Mouse (Mus musculus): ENCODE measurements around the gene Dhx36. TPM values are rescaled to one million over a fixed set of nuclear protein-coding genes. Genes with fewer than 3 reads are reported as not detected.

Dhx36 gene
- polyA plus RNA-seq, 1 experiment from 2014 or later, result 47.9 TPM

- no peak overlapping the region for H3K4me2 ChIP-seq (ENCODE audit: low read length)
- H3K9me3 ChIP-seq (replicated peaks; ENCODE audit: control insufficient read depth, low read length), result no peaks in the 10 kb centered on the region
- H3K4me1 ChIP-seq (ENCODE audit: control insufficient read depth, insufficient read depth, low read length), result no peaks in the 10 kb centered on the region
- no peak overlapping the region for H3K9ac ChIP-seq (ENCODE audit: low read length)
- 93% methylated on average over 1 of the region's 1 CpGs for WGBS
- H3K27me3 ChIP-seq (replicated peaks; ENCODE audit: control insufficient read depth, insufficient read depth, low read length), result no peaks in the 10 kb centered on the region
- peaks cover 81% of the 10 kb centered on the region for H3K36me3 ChIP-seq (ENCODE audit: control insufficient read depth, insufficient read depth, low read length)
- no peak for ATAC-seq
- no peak for DNase-seq (ENCODE audit: low spot score)
- H3K27ac ChIP-seq (ENCODE audit: low read depth, low read length), result no peak overlapping the region
- no peak overlapping the region for H3K4me3 ChIP-seq (ENCODE audit: low read depth, low read length)
These were observed 36.6 kb downstream of the Dhx36 start for GRCm38 (mm10) chr3:62470179-62470578.

GRCm38 (mm10) chr3:62464276-62464675 is 42.5 kb downstream of the Dhx36 start:
- Histone ChIP-seq H3K4me2 (ENCODE audit: low read length) (no peak overlapping the region), H3K27ac (ENCODE audit: low read depth, low read length) (no peak overlapping the region), H3K27me3 (replicated peaks; ENCODE audit: control insufficient read depth, insufficient read depth, low read length) (no peaks in the 10 kb centered on the region), H3K9ac (ENCODE audit: low read length) (no peak overlapping the region), H3K36me3 (ENCODE audit: control insufficient read depth, insufficient read depth, low read length) (peaks cover 78% of the 10 kb centered on the region), H3K9me3 (replicated peaks; ENCODE audit: control insufficient read depth, low read length) (no peaks in the 10 kb centered on the region), H3K4me1 (ENCODE audit: control insufficient read depth, insufficient read depth, low read length) (no peaks in the 10 kb centered on the region), H3K4me3 (ENCODE audit: low read depth, low read length) (no peak overlapping the region)
- no peak for ATAC-seq
- WGBS, result 88% methylated on average over 3 of the region's 3 CpGs
- no peak for DNase-seq (ENCODE audit: low spot score)

- Histone ChIP-seq H3K4me1 (ENCODE audit: control insufficient read depth, insufficient read depth, low read length) (peaks cover 12% of the 10 kb centered on the region; the same call in 1 of the 2 replicates), H3K4me2 (ENCODE audit: low read length) (no peak overlapping the region), H3K9me3 (replicated peaks; ENCODE audit: control insufficient read depth, low read length) (no peaks in the 10 kb centered on the region), H3K4me3 (ENCODE audit: low read depth, low read length) (no peak overlapping the region), H3K27ac (ENCODE audit: low read depth, low read length) (no peak overlapping the region), H3K27me3 (replicated peaks; ENCODE audit: control insufficient read depth, insufficient read depth, low read length) (no peaks in the 10 kb centered on the region), H3K36me3 (ENCODE audit: control insufficient read depth, insufficient read depth, low read length) (peaks cover 44% of the 10 kb centered on the region), H3K9ac (ENCODE audit: low read length) (no peak overlapping the region)
- WGBS, result 83% methylated on average over 6 of the region's 6 CpGs
- DNase-seq (ENCODE audit: low spot score) (no peak), ATAC-seq (no peak)
These were observed 47.3 kb downstream of the Dhx36 start for GRCm38 (mm10) chr3:62459483-62459882.

- no peak overlapping the region for H3K4me3 ChIP-seq (ENCODE audit: low read depth, low read length)
- H3K4me2 ChIP-seq (ENCODE audit: low read length), result no peak overlapping the region
- H3K9me3 ChIP-seq (replicated peaks; ENCODE audit: control insufficient read depth, low read length), result no peaks in the 10 kb centered on the region
- H3K27ac ChIP-seq (ENCODE audit: low read depth, low read length), result no peak overlapping the region
- DNase-seq (ENCODE audit: low spot score) (peak; percentile 80), ATAC-seq (peak; percentile 75)
- no peaks in the 10 kb centered on the region for H3K27me3 ChIP-seq (replicated peaks; ENCODE audit: control insufficient read depth, insufficient read depth, low read length)
- no peak overlapping the region for H3K9ac ChIP-seq (ENCODE audit: low read length)
- WGBS, result 36% methylated on average over 6 of the region's 6 CpGs
- peaks cover 33% of the 10 kb centered on the region for H3K36me3 ChIP-seq (ENCODE audit: control insufficient read depth, insufficient read depth, low read length)
- H3K4me1 ChIP-seq (ENCODE audit: control insufficient read depth, insufficient read depth, low read length), result peaks cover 19% of the 10 kb centered on the region
These were observed 48.4 kb downstream of the Dhx36 start for GRCm38 (mm10) chr3:62458284-62459013.

GRCm38 (mm10) chr3:62455854-62456253 is 51.0 kb downstream of the Dhx36 start:
- Histone ChIP-seq H3K36me3 (ENCODE audit: control insufficient read depth, insufficient read depth, low read length) (peaks cover 17% of the 10 kb centered on the region), H3K4me3 (ENCODE audit: low read depth, low read length) (no peak overlapping the region), H3K27me3 (replicated peaks; ENCODE audit: control insufficient read depth, insufficient read depth, low read length) (no peaks in the 10 kb centered on the region), H3K9me3 (replicated peaks; ENCODE audit: control insufficient read depth, low read length) (no peaks in the 10 kb centered on the region), H3K4me1 (ENCODE audit: control insufficient read depth, insufficient read depth, low read length) (peaks cover 19% of the 10 kb centered on the region), H3K4me2 (ENCODE audit: low read length) (no peak overlapping the region), H3K9ac (ENCODE audit: low read length) (no peak overlapping the region), H3K27ac (ENCODE audit: low read depth, low read length) (no peak overlapping the region)
- peak; percentile 68 for DNase-seq (ENCODE audit: low spot score)
- 13% methylated on average over 1 of the region's 1 CpGs for WGBS
- peak; percentile 68 for ATAC-seq

GRCm38 (mm10) chr3:62454096-62454495 is 52.7 kb downstream of the Dhx36 start:
- H3K9me3 ChIP-seq (replicated peaks; ENCODE audit: control insufficient read depth, low read length), result no peaks in the 10 kb centered on the region
- H3K27ac ChIP-seq (ENCODE audit: low read depth, low read length), result peak overlapping the region; percentile 39; the same call in 1 of the 2 replicates
- H3K9ac ChIP-seq (ENCODE audit: low read length), result no peak overlapping the region
- H3K27me3 ChIP-seq (replicated peaks; ENCODE audit: control insufficient read depth, insufficient read depth, low read length), result no peaks in the 10 kb centered on the region
- DNase-seq (ENCODE audit: low spot score) (peak; percentile 56), ATAC-seq (peak; percentile 43; the same call in 1 of the 2 replicates)
- whole genome bisulfite sequencing, result 10% methylated on average over 3 of the region's 3 CpGs
- H3K4me3 ChIP-seq (ENCODE audit: low read depth, low read length), result no peak overlapping the region
- H3K4me1 ChIP-seq (ENCODE audit: control insufficient read depth, insufficient read depth, low read length), result peaks cover 19% of the 10 kb centered on the region
- no peak overlapping the region for H3K4me2 ChIP-seq (ENCODE audit: low read length)
- H3K36me3 ChIP-seq (ENCODE audit: control insufficient read depth, insufficient read depth, low read length), result peaks cover 3% of the 10 kb centered on the region; the same call in 1 of the 2 replicates

- Histone ChIP-seq H3K27ac (ENCODE audit: low read depth, low read length) (no peak overlapping the region), H3K27me3 (replicated peaks; ENCODE audit: control insufficient read depth, insufficient read depth, low read length) (no peaks in the 10 kb centered on the region), H3K9ac (ENCODE audit: low read length) (no peak overlapping the region), H3K4me2 (ENCODE audit: low read length) (no peak overlapping the region), H3K4me3 (ENCODE audit: low read depth, low read length) (no peak overlapping the region), H3K36me3 (ENCODE audit: control insufficient read depth, insufficient read depth, low read length) (no peaks in the 10 kb centered on the region), H3K9me3 (replicated peaks; ENCODE audit: control insufficient read depth, low read length) (no peaks in the 10 kb centered on the region), H3K4me1 (ENCODE audit: control insufficient read depth, insufficient read depth, low read length) (peaks cover 19% of the 10 kb centered on the region)
- DNase-seq (ENCODE audit: low spot score), result no peak
- WGBS, result 30% methylated on average over 4 of the region's 4 CpGs
- ATAC-seq, result no peak
These were observed 53.8 kb downstream of the Dhx36 start for GRCm38 (mm10) chr3:62452961-62453360.

- Histone ChIP-seq H3K4me3 (ENCODE audit: low read depth, low read length) (no peak overlapping the region), H3K36me3 (ENCODE audit: control insufficient read depth, insufficient read depth, low read length) (no peaks in the 10 kb centered on the region), H3K27ac (ENCODE audit: low read depth, low read length) (no peak overlapping the region), H3K4me2 (ENCODE audit: low read length) (no peak overlapping the region), H3K9ac (ENCODE audit: low read length) (no peak overlapping the region), H3K27me3 (replicated peaks; ENCODE audit: control insufficient read depth, insufficient read depth, low read length) (no peaks in the 10 kb centered on the region), H3K9me3 (replicated peaks; ENCODE audit: control insufficient read depth, low read length) (no peaks in the 10 kb centered on the region), H3K4me1 (ENCODE audit: control insufficient read depth, insufficient read depth, low read length) (peaks cover 11% of the 10 kb centered on the region)
- 95% methylated on average over 4 of the region's 4 CpGs for WGBS
- ATAC-seq (no peak), DNase-seq (ENCODE audit: low spot score) (no peak)
These were observed 56.8 kb downstream of the Dhx36 start for GRCm38 (mm10) chr3:62449871-62450496.

- H3K27ac ChIP-seq (ENCODE audit: low read depth, low read length), result no peak overlapping the region
- no peaks in the 10 kb centered on the region for H3K4me1 ChIP-seq (ENCODE audit: control insufficient read depth, insufficient read depth, low read length)
- no peak overlapping the region for H3K4me3 ChIP-seq (ENCODE audit: low read depth, low read length)
- 73% methylated on average over 8 of the region's 8 CpGs for WGBS
- H3K9ac ChIP-seq (ENCODE audit: low read length), result no peak overlapping the region
- no peak overlapping the region for H3K4me2 ChIP-seq (ENCODE audit: low read length)
- H3K9me3 ChIP-seq (replicated peaks; ENCODE audit: control insufficient read depth, low read length), result no peaks in the 10 kb centered on the region
- H3K27me3 ChIP-seq (replicated peaks; ENCODE audit: control insufficient read depth, insufficient read depth, low read length), result no peaks in the 10 kb centered on the region
- no peaks in the 10 kb centered on the region for H3K36me3 ChIP-seq (ENCODE audit: control insufficient read depth, insufficient read depth, low read length)
- ATAC-seq (no peak), DNase-seq (ENCODE audit: low spot score) (no peak)
These were observed 59.7 kb downstream of the Dhx36 start for GRCm38 (mm10) chr3:62447151-62447550.

All from forebrain, embryonic 14.5 days (tissue).